Mouse (Mus musculus): ENCODE data around the gene Olfr747.
"Not testable (repeated sequence)": the region's sequence is repeated elsewhere in the genome, so short reads cannot be mapped to it uniquely, and the experiment has no call there.

Olfr747 gene

GRCm38 (mm10) chr14:50693106-50693505 is at the start of gene Olfr747:
TSS of gene Olfr747 (minus strand) at chr14:50693206.
- DNase-seq = no peak

DNA sequence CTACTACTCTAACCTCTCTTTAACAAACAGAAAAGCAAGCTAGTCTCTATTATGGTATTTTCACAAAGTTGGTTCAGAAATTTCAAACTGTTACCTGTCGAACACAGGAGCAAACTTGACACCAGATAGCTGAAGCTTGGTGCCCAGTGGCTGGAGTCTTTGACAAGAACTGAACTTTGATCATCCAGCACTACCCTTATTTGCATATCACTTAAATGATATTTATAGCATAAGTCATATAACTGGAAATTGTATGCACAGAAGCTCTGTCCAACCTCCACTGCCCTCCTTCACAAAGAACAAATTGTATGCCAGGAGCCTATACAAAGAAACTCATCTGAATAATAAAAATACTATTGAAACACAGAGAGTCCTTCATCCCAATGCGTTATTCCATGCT is 48.6 kb upstream of the Olfr747 start:
- DNase-seq = no peak

- DNase-seq = no peak
These were observed 47.3 kb upstream of the Olfr747 start for GRCm38 (mm10) chr14:50740334-50740733.

DNA sequence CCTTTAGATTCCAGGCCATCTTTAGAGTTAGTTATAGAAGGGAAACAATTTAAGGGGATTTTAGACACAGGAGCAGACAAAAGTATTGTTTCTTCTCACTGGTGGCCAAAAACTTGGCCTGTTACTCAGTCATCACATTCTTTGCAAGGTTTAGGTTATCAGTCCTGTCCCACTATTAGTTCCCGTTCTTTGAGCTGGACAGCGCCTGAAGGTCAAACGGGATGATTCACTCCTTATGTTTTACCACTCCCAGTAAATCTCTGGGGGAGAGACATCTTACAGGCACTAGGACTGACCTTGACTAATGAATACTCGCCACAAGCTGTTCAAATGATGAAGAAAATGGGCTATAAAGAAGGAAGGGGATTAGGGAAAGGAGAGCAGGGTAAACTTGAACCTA is 29.4 kb upstream of the Olfr747 start:
- not testable (repeated sequence) for DNase-seq

DNA sequence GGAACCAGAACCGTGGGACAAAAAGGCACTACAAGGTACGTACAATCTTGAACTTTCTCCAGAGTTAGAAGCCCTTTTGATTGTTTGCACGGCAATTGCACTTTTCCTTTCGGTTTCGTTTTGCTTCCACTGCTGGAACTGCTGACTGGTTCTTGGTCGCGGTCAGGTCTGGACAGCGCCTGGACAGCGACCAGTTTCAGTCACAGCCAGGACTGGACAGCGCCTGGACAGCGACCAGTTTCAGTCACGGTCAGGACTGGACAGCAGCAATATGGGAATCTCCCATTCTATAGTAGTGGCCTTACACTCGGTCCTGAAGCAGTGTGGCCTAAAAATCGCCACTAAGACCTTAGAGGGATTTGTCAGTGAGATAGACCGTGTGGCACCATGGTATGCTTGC is 26.9 kb upstream of the Olfr747 start:
- DNase-seq = not testable (repeated sequence)

- no peak for DNase-seq
These were observed 14.1 kb upstream of the Olfr747 start, which contains the start of gene Olfr748 for GRCm38 (mm10) chr14:50707073-50707472. TSS of gene Olfr748 (plus strand) at chr14:50707373.

GRCm38 (mm10) chr14:50646783-50647182 is 46.2 kb downstream of the Olfr747 start, which contains the start of gene Olfr746:
TSS of gene Olfr746 (plus strand) at chr14:50647083.
- no peak for DNase-seq

DNA sequence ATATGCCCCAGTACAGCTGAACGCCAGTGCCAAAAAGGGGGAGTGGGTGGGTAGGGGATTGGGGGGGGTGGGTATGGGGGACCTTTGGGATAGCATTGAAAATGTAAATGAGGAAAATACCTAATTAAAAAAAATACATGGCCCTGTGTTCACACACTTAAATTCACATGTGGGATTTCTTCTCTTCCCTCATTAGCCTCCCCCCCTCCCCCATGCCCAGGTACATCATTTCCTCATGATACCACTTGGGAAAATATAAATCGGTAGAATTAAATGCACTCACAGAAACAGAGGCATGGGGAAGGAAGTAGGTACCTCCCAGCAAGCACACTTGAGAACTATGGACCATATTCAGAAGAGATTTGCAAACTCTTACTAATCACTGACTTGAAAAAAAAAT is 53.9 kb downstream of the Olfr747 start, which contains the start of gene Olfr745:
Olfr745 (plus strand) TSS at position 301 of the 400 bp plus-strand sequence.
- DNase-seq = no peak
